Mouse (Mus musculus) testis, adult 2 months (tissue): Measurements from ENCODE around the gene Rnf180.

ENCODE experiments used
- CTCF ChIP-seq: fragments of 200-500 bp; IDR thresholded peaks from 2 replicates; pipeline ENCODE4 v1.5.1; 2012; ENCODE audit warnings: low read depth, mild to moderate bottlenecking, inconsistent platforms, low read length, moderate library complexity; ENCODE audit not compliant: control insufficient read depth, insufficient read depth, insufficient replicate concordance
- POLR2A ChIP-seq: fragments of 200-500 bp; IDR thresholded peaks from 2 replicates; pipeline ENCODE4 v1.6.1; 2012; ENCODE audit warnings: low read depth, mild to moderate bottlenecking, inconsistent platforms, low read length, moderate library complexity; ENCODE audit not compliant: control insufficient read depth

- TF ChIP-seq CTCF, result no peak
- no peak for TF ChIP-seq POLR2A
These were observed 164.5 kb downstream of the Rnf180 start for GRCm38 (mm10) chr13:105130080-105130479.
